Comparison of ENCODE assay signal across 1 mouse cellular context in the genomic region with DNA sequence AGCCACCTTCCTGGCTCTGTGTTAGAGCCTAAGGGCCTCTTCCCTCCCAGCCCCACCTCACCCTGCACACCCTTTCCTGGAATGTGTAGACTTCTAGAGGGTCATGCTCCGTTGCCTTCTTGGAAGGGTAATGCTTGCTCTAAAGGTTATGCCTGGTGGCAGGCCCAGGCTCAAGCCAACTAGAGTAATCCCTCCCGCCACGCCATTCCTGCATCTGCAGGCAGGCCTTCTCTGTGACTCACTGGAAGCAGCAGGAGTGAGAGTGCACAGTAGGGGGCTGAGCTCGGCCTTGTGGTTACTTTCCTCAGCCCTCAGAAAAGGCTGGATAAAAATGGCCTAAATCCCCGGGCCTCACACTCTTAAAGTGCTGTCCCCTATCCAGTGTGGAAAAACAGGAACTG.
TF ChIP-seq lines count a peak whose summit lies in the region.

No protein-coding gene starts in this region.

TF ChIP-seq in MEL, 35 proteins besides CTCF, POLR2A, EP300 and RAD21:
- no peak for TF ChIP-seq TAL1 (IDR thresholded peaks at IDR 0.05; ENCODE audit: low read length)
